Mouse (Mus musculus) cerebellum, adult 2 months (tissue): ENCODE measurements at regions not wholly inside any gene's neighbourhood (a gene's known extent, or its start where the extent isn't known, plus 50 kb on each side); places are given as distances from the start of the nearest gene placed in this dataset.

Experiments
- CTCF ChIP-seq: fragments of 200-500 bp; IDR thresholded peaks from 2 replicates; pipeline ENCODE4 v1.5.1; 2011; ENCODE audit warnings: low read depth, mild to moderate bottlenecking, control low read depth, low read length, moderate library complexity, borderline replicate concordance; ENCODE audit not compliant: insufficient read depth
- POLR2A ChIP-seq: fragments of 200-500 bp; IDR thresholded peaks from 2 replicates; pipeline ENCODE4 v1.6.1; 2011; ENCODE audit warnings: low read length, control low read depth, borderline replicate concordance; ENCODE audit not compliant: insufficient read depth

DNA sequence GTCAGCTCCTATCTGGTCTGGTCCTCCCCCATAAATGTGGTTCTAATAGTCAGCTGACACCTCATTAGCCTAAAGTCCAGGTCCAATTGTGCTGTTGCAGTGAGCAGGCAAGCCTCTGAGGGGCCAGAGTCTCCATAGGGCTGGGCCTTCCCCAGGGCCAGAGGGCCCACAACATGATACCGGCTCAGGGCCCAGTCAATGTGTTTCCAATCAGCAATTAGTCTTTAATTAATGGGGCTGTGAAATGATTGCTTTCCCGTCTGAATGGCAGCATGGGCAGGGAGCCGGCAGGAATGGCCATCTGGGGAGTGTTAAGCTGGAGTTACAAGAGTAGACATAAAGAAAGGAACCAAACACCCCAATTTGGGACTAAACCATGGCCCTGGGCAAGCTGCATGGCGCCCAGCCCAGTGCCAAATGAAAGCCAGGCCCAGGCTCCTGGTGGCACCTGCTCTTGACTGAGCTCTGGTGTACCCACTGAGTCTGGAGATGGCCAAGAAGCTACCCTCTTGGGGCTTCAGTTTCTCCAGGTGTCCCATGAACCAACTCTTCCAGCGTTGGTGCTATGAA is 113.2 kb downstream of the Efnb1 start:
- no peak for TF ChIP-seq POLR2A
- TF ChIP-seq CTCF = no peak
